Mouse (Mus musculus) left cerebral cortex, postnatal 4 days (tissue): ENCODE results near the gene Ovch2. TPM values are rescaled to one million over a fixed set of nuclear protein-coding genes. Genes with fewer than 3 reads are reported as not detected.

Experiments
- DNase-seq: peaks from one replicate; pipeline ENCODE4 v3.0.0-alpha.2; 2022
- intact Hi-C: fragments of 180-260 bp; cut with DNase I; formaldehyde crosslinking; loops from one replicate; pipeline ENCODE4 v1.15.1; 2025
- total RNA-seq, 2 experiments: library from RNA; stranded (reverse); gene quantifications; 2 replicates each; pipeline ENCODE4 v1.2.3; 2021

Ovch2 gene
- total RNA-seq, 2 experiments from 2014 or later = not detected

GRCm38 (mm10) chr7:107746036-107746435 is 55.0 kb downstream of the Ovch2 start:
- DNase-seq = no peak
- intact Hi-C loops = loop anchor here (10.0 kb wide), 1 partner anchor 531 kb away; no protein-coding TSS in a partner anchor

GRCm38 (mm10) chr7:107745111-107745510 is 55.9 kb downstream of the Ovch2 start:
- intact Hi-C loops = loop anchor here (10.0 kb wide), 1 partner anchor 530 kb away; no protein-coding TSS in a partner anchor
- DNase-seq = no peak

- no peak for DNase-seq
- intact Hi-C loops = loop anchor here (10.0 kb wide), 1 partner anchor 530 kb away; no protein-coding TSS in a partner anchor
Measured at GRCm38 (mm10) chr7:107744454-107744853, 56.6 kb downstream of the Ovch2 start.

- intact Hi-C loops = loop anchor here (10.0 kb wide), 1 partner anchor 528 kb away; no protein-coding TSS in a partner anchor
- DNase-seq = no peak
Measured at GRCm38 (mm10) chr7:107742963-107743465, 58.0 kb downstream of the Ovch2 start.

GRCm38 (mm10) chr7:107738726-107739125 is 62.3 kb downstream of the Ovch2 start:
- intact Hi-C loops = loop anchor here (2.0 kb wide), 1 partner anchor 80 kb away; no protein-coding TSS in a partner anchor
- peak; percentile 48 for DNase-seq

GRCm38 (mm10) chr7:107733162-107733561 is 67.8 kb downstream of the Ovch2 start:
- intact Hi-C loops = no loop called here

More at GRCm38 (mm10) chr7:107733162-107733561, 67.8 kb downstream of the Ovch2 start:
- no peak for DNase-seq

Other genes starting within 250 kb of the Ovch2 start
- gene Olfml1, start 233.8 kb downstream of the Ovch2 start, total RNA-seq = 1 to 10 TPM; 4.6 to 5.6 TPM
- gene Ppfibp2, start 206.0 kb downstream of the Ovch2 start, total RNA-seq = 1 to 10 TPM; 2.6 to 2.9 TPM
- not detected for gene 5330417H12Rik, start 176.0 kb downstream of the Ovch2 start, total RNA-seq
- not detected for gene Cyb5r2, start 43.2 kb downstream of the Ovch2 start, total RNA-seq
- not detected for gene Olfr467, start 11.1 kb upstream of the Ovch2 start, total RNA-seq
- not detected for gene Olfr469, start 24.3 kb upstream of the Ovch2 start, total RNA-seq
- gene Olfr470, start 46.3 kb upstream of the Ovch2 start, total RNA-seq = not detected
- gene Olfr472, start 96.7 kb upstream of the Ovch2 start, total RNA-seq = not detected
- gene Olfr473, start 129.2 kb upstream of the Ovch2 start, total RNA-seq = not detected
- gene Olfr474, start 153.4 kb upstream of the Ovch2 start, total RNA-seq = not detected
- gene Olfr476, start 163.6 kb upstream of the Ovch2 start, total RNA-seq = not detected
- gene Olfr477, start 185.5 kb upstream of the Ovch2 start, total RNA-seq = not detected
- not detected for gene Olfr478, start 232.8 kb upstream of the Ovch2 start, total RNA-seq
- gene Olfr479, start 249.5 kb upstream of the Ovch2 start, total RNA-seq = not detected